Mouse (Mus musculus): ENCODE results near the gene A930033H14Rik. TPM values are rescaled to one million over a fixed set of nuclear protein-coding genes. Genes with fewer than 3 reads are reported as not detected.

A930033H14Rik gene
- 2.5 TPM in 2 replicates for polyA plus RNA-seq (2012; rRNA removed)

DNA sequence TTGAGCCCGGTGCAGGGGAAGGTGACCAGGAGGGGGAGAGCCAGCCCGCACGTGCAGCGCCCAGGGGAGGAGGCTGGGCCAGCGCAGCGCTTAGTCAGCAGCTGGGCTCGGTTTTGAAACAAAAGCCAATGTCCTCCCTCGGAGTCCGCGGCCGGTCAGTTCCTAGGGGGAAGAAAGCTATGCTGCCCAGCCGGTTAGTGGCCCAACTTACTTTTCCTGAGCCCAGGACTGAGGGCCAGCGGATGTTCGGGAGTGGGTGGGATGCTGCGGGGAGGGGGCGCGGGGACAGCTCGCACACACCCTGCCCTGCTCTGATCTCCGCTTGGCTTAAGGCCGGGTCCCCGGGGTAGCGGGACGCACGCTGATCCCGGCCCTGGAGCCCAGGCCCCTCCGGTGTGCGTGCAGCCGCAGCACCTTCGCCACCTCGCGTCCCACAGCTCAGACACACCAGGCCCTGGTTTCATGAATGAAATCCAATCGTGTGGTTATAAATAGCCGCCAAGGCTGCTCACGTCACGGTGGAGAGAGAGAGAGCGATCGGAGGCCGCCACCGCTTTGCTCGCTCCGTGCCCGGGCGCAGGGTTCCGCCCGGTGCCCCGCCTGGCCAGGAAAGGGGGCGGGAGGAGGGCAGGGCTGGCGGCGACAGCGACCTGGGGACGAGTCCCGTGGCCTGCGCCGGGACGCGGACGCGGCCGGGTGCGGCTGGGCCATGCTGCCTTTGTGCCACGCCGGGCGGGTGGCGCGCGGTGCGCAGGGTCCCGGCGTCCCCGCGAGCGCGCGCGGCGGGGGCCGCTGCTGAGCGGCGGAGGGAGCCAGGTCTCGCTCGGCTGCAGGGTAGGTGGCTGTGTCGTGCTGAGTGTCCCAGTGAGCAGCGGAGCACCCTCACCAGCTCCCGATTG lies at the start of gene A930033H14Rik:
Gene A930033H14Rik, minus strand, starts transcription at position 557 of the 899 bp plus-strand sequence.
- DNase-seq (ENCODE audit: low spot score) = peak; percentile 79

GRCm38 (mm10) chr10:69259929-69260328 lies 47.0 kb upstream of the A930033H14Rik start:
- no peak for DNase-seq (ENCODE audit: low spot score)

GRCm38 (mm10) chr10:69259161-69259560 lies 46.3 kb upstream of the A930033H14Rik start:
- DNase-seq (ENCODE audit: low spot score) = no peak

DNA sequence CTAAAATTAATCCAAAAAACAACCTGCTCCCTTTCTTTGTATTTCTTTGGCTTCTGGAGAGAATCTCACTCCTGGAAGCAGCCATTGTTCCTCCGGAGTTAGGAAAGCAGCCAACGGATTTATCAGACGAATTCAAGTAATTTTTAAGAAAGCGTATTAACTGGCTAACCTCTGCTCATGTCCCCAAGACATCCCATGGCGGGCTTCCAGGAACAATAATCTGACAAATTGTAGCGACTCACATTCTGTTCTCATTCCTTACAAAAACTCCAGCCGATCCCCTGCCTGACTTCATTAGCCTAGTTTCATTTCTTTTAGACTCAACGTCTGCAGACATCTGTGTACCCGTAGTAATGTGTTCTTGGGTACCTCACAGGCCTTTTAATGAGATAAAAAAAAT lies 45.7 kb upstream of the A930033H14Rik start:
- DNase-seq (ENCODE audit: low spot score) = no peak

- DNase-seq (ENCODE audit: low spot score) = no peak
Measured at GRCm38 (mm10) chr10:69257592-69258133, 44.8 kb upstream of the A930033H14Rik start.

GRCm38 (mm10) chr10:69255594-69255993 lies 42.7 kb upstream of the A930033H14Rik start:
- no peak for DNase-seq (ENCODE audit: low spot score)

DNA sequence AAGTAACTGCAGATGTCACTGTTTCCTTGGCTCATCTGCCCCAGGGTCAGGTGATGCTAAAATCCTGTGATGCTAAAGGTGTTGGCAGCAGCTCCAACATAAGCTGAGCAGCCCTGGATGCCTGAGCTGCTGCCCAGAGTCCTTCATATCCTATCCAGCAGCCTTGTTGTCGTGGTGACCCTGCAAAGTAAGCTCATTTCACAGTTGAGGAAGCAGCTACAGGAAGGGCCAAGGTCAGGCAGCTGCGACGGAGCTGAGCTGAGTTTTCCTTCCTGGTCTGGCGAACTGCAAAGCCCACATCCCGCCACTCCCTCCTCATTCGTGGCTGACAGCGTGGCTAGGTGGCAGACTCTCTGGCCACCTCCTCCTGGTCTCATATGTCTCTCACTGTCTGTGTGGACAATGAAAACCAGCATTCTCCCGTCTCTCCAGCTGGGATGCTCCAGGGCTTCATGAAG lies 41.5 kb upstream of the A930033H14Rik start:
- no peak for DNase-seq (ENCODE audit: low spot score)

- DNase-seq (ENCODE audit: low spot score) = no peak
Measured at GRCm38 (mm10) chr10:69253686-69254080, 40.8 kb upstream of the A930033H14Rik start.

DNA sequence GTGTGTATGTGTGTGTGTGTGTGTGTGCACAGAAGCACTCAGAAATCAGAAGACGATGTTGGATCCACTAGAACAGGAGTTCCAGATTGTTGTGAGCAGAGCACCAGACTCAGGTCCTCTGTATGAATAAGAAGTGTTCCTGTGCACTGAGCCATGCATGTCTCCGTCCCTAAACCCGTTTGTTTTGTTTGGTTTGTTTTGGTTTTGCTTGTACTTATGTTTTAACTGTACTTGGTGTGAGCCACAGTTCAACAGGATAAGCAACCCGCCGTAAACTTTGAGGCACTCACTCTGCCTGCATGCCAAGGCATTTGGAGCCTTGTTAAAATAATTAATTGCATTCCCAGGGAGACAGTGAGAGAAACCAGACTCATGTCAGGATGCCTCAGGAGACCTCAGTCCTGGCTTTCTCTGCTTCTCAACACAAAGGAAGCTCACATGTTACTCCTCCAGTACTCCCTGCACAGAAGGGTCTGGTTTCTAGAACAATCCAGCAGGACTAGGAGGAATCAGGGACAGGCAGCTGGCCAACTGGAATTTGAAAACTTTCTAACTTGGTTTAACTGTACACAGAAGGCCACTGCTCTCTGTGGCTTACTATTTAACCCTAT lies 40.3 kb upstream of the A930033H14Rik start:
- DNase-seq (ENCODE audit: low spot score) = no peak

DNA sequence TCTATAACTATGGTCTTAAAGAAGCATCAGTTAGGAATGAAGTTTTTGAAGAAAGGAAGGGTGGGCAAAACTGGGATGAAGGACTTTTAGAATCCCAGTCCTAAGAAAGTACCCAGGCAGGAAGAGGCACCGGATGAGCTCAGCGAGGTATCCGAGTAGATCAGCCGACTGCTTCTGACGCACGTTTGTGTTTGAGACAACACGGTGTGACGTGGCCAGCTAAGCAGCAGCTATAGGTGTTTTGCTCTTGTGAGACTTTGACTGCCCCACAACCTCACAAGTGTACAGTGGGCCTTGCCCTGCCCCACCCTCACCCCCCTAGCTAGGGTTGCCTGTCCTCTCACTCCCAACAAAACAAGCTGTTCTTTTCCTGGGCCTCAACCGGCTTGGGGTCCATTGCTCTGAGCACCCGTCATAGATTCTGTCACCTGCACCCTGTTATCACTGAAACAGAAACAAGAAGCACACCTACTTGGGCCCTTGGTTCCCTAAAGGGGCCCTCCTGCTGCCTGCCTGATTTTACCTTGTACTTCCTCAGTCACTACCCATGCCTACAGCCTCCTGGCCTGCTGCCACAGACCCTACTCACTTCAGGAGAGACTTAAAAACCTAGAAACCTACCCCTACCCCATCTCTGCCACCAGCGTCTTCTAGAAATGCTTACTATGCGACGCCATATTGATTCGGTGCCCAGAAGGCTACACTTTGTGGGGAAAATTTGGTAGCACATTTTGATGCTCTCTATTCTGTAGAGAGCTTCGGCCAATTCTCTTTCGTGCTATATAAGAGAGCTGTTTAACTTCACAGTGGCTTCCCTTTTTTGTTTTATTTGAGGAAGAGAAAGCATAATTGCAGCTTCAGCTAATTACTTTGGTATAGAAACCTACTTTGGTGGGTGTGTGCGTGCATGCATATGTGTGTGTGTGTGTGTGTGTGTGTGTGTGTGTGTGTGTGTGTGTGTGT lies 39.5 kb upstream of the A930033H14Rik start:
- no peak for DNase-seq (ENCODE audit: low spot score)

DNA sequence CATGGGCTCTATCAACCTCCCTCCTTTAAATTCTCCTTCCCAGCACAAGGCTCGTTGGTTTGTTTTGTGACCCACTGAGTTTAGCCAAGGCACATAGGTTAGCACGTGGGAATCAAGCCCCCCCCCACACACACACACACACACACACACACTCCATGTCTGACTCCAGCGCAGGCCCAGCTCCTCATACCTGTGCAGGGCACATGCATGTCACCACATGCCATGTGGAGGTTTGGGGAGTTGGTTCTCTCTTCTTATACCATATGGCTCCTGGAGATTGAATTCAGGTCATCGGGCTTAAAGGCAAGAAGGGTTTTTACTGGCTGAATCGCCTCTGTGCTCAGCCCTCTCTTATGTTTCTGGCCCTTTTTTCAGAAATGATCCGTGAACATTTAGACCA lies 38.4 kb upstream of the A930033H14Rik start:
- no peak for DNase-seq (ENCODE audit: low spot score)

DNA sequence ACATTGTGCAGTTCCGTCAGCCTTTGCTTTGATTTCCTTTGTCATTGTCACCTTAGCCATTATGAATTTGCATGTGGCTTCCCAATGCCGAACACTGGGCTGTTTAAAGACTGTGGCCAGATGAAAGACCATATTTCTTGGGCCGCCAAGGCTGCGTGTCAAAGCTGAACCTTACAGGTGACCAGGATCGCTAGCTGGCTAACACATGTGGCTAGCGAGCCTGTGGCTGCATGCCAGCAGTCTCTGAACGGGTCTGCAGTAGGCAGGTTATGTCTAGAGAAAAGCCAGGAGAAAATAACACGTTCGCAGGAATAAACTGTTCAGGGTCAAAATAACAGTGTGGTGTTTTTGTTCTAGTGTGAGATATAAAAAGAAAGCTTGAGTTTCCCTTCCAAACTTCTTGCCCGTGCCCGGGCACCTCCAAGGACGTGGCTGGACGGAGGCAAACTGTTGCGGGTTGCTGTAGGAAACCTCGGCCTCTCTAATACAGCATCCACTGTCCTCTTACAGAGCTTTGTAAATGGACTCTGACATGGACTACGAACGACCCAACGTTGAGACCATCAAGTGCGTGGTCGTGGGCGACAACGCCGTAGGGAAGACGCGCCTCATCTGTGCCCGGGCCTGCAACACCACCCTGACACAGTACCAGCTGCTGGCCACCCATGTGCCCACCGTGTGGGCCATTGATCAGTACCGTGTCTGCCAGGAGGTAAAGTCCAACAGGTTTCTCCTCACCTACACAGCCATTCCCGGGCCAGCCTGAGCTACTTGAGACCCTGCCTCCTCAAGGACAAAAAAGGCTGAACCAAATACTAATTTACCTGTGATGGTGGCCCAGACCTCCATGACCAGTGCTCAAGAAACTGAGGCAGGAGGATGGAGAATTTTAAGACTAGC lies 35.6 kb upstream of the A930033H14Rik start:
- DNase-seq (ENCODE audit: low spot score) = no peak

DNA sequence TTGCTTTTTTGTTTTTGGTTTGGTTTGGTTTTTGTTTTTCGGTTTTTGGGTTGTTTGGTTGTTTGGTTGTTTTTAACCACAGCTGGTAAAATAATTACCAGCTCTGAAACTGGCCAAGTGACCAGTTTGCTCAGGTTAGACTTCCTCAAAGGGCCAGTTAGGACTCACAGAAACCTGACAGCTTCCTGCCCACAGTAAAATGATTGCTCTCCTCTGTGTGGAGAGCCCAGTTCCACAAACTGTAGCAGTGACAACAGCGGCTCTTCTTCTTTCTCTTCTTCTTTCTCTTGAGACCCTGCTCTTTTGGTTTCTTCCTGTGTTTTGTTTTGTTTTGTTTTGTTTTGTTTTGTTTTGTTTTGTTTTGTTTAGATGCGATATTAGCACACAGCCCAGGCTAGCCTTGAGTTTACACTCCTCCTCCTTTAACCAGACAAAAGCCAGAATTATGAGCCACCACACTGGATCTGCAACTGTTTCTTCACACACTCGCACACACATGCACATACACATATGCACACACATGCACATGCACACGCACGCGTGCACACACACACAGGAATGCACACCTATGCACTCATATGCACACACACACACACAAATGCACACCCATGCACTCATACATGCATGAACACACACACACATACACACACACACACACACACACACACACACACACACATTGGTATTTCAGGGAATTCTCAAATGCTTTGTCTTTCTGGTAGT lies 34.6 kb upstream of the A930033H14Rik start:
- no peak for DNase-seq (ENCODE audit: low spot score)

- no peak for DNase-seq (ENCODE audit: low spot score)
Measured at GRCm38 (mm10) chr10:69246762-69247161, 33.9 kb upstream of the A930033H14Rik start.

- no peak for DNase-seq (ENCODE audit: low spot score)
Measured at GRCm38 (mm10) chr10:69245906-69246668, 33.2 kb upstream of the A930033H14Rik start.

GRCm38 (mm10) chr10:69245151-69245550 lies 32.3 kb upstream of the A930033H14Rik start:
- no peak for DNase-seq (ENCODE audit: low spot score)

DNA sequence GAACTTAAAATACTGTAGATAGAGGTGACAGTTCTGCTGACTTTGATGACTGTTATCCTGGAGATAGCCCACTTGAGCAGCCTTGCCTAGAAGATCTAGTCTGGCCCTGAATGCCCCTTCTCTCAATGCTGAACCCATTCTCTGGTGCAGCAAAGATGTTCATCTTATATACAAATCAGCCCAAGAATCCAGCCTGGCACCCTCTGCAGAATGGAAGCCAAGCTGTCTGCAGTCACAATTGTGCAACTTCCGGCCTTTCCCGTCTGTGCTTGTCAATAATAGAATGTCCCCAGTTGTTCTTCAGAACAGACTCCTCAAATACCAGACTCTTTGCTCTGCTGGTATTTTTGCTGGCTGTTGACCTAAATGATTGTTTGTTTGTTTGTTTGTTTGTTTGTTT lies 27.6 kb upstream of the A930033H14Rik start:
- no peak for DNase-seq (ENCODE audit: low spot score)

DNA sequence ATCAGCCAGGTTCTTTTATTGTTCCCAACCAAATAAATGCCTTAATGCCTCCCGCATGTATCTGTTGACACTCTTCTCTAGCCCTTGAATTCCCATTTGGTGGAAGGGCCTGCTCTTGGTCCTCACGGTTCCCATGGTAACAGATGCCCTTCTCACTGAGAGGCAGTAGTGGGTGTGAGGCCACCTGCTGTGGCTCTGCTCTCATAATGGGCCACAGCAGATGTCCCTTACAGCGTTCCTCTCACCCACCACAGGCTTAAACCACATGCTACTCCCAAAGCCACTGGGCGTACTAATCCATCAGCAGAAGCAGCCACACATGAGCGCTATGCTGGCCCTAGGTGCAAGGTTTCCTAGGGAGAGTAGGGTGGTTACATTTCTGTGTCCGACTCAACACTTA lies 25.4 kb upstream of the A930033H14Rik start:
- DNase-seq (ENCODE audit: low spot score) = no peak

DNA sequence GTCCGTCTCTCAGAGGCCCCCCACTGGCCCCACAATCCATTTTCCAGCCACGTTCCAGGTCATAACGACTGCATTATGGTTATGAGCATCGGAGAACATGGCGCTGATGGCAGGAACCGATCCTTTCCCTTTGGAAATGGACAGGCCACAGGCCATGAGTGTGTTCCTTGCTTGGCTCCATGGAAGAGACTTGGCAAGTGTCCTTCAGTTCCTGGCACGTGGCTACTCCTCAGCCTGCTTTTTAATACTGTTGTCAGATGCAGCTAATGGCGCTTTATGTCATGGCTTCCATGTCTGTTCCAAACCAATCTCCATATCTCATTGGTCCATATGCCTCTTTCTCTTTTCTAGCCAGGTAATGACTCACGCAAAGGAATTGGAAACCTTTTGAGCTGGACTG lies 24.9 kb upstream of the A930033H14Rik start:
- no peak for DNase-seq (ENCODE audit: low spot score)

Measured in urinary bladder, adult 2 months (tissue).